Mouse (Mus musculus): ENCODE measurements around the gene Actn1. TPM values are rescaled to one million over a fixed set of nuclear protein-coding genes. Genes with fewer than 3 reads are reported as not detected.

The Actn1 gene
- 15.6 TPM for polyA plus RNA-seq (2014; fragmentation: Illumina TruSeq; extraction: RNeasy Lipid Tissue Mini Kit (QIAGEN cat#74804); ENCODE audit: low read depth, low replicate concordance)

GRCm38 (mm10) chr12:80260056-80260743, at the start of gene Actn1:
Actn1 (minus strand) TSS chr12:80260371.

Other genes starting within 250 kb of the Actn1 start
- gene Zfp36l1, start 147.4 kb downstream of the Actn1 start, polyA plus RNA-seq (2014; fragmentation: Illumina TruSeq; extraction: RNeasy Lipid Tissue Mini Kit (QIAGEN cat#74804); ENCODE audit: low read depth, low replicate concordance): 460 TPM
- 33.2 TPM for gene Dcaf5, start 176.2 kb upstream of the Actn1 start, polyA plus RNA-seq (2014; fragmentation: Illumina TruSeq; extraction: RNeasy Lipid Tissue Mini Kit (QIAGEN cat#74804); ENCODE audit: low read depth, low replicate concordance)
- gene Exd2, start 202.7 kb upstream of the Actn1 start, polyA plus RNA-seq (2014; fragmentation: Illumina TruSeq; extraction: RNeasy Lipid Tissue Mini Kit (QIAGEN cat#74804); ENCODE audit: low read depth, low replicate concordance): 23.7 TPM

Data from adrenal gland, adult 10 weeks (tissue).